Mouse (Mus musculus) hindbrain, embryonic 14.5 days (tissue): ENCODE results near the gene Fau. TPM values are rescaled to one million over a fixed set of nuclear protein-coding genes. Genes with fewer than 3 reads are reported as not detected.

Source experiments
- ATAC-seq: fragments of 200-750 bp; cut with Nextera tagmentation; 2 replicates; pipeline ENCODE4 v1.8.0; 2017; ENCODE audit warnings: moderate number of reproducible peaks, mild to moderate bottlenecking, moderate TSS enrichment, moderate library complexity; ENCODE audit not compliant: low FRiP score
- DNase-seq: peaks from one replicate; pipeline ENCODE4 v3.0.0-alpha.2; 2015; ENCODE audit warnings: low spot score
- H3K27ac ChIP-seq: fragments of 300-500 bp; sonication (generic); 2 replicates; pipeline ENCODE4 v1.5.1; 2014; ENCODE audit warnings: mild to moderate bottlenecking, moderate library complexity
- H3K27me3 ChIP-seq: fragments of 300-500 bp; sonication (generic); 2 replicates; pipeline ENCODE4 v1.6.1; 2014; ENCODE audit warnings: mild to moderate bottlenecking, low read length, mixed read lengths; ENCODE audit not compliant: control insufficient read depth, insufficient read depth
- H3K36me3 ChIP-seq: fragments of 300-500 bp; sonication (generic); replicated peaks from 2 replicates; pipeline ENCODE4 v1.6.1; 2014; ENCODE audit not compliant: control insufficient read depth, insufficient read depth
- H3K4me1 ChIP-seq: fragments of 300-500 bp; sonication (generic); replicated peaks from 2 replicates; pipeline ENCODE4 v1.6.1; 2014; ENCODE audit warnings: antibody characterized with exemption, low read length, mixed read lengths; ENCODE audit not compliant: control insufficient read depth, insufficient read depth
- H3K4me2 ChIP-seq: fragments of 300-500 bp; sonication (generic); replicated peaks from 2 replicates; pipeline ENCODE4 v1.6.1; 2014; ENCODE audit warnings: mild to moderate bottlenecking, moderate library complexity
- H3K4me3 ChIP-seq: fragments of 300-500 bp; sonication (generic); replicated peaks from 2 replicates; pipeline ENCODE4 v1.5.1; 2014; ENCODE audit warnings: mild to moderate bottlenecking, low read length
- H3K9ac ChIP-seq: fragments of 300-500 bp; sonication (generic); 2 replicates; pipeline ENCODE4 v1.6.1; 2014
- H3K9me3 ChIP-seq: fragments of 300-500 bp; sonication (generic); 2 replicates; pipeline ENCODE4 v1.6.1; 2016; ENCODE audit warnings: low read length; ENCODE audit not compliant: control insufficient read depth
- WGBS: fragments of 180-500 bp; shearing (Covaris S2); extraction: QIAGEN DNeasy Blood & Tissue Kit; methylation state at CpG from one replicate; pipeline ENCODE4 v1.1.7; 2014; 5-methylcytosine and 5-hydroxymethylcytosine counted together
- polyA plus RNA-seq: library from polyadenylated mRNA; unstranded; fragments of >200 nt; fragmentation: Nextera tagmentation; extraction: Ambion mirVana; gene quantifications from 2 replicates; pipeline ENCODE4 v1.2.1, GENCODE M21; 2014

Fau gene
- polyA plus RNA-seq, 1 experiment from 2014 or later = 672 TPM

GRCm38 (mm10) chr19:6054296-6054695, 3.3 kb upstream of the Fau start:
- peaks cover 17% of the 10 kb centered on the region for H3K4me1 ChIP-seq
- ATAC-seq (no peak), DNase-seq (no peak)
- H3K9me3 ChIP-seq = no peaks in the 10 kb centered on the region
- no peak overlapping the region for H3K4me3 ChIP-seq
- H3K27ac ChIP-seq = no peak overlapping the region
- H3K27me3 ChIP-seq = no peaks in the 10 kb centered on the region
- peaks cover 71% of the 10 kb centered on the region for H3K36me3 ChIP-seq
- H3K9ac ChIP-seq = no peak overlapping the region
- H3K4me2 ChIP-seq = no peak overlapping the region
- 89% methylated on average over 5 of the region's 5 CpGs for WGBS

DNA sequence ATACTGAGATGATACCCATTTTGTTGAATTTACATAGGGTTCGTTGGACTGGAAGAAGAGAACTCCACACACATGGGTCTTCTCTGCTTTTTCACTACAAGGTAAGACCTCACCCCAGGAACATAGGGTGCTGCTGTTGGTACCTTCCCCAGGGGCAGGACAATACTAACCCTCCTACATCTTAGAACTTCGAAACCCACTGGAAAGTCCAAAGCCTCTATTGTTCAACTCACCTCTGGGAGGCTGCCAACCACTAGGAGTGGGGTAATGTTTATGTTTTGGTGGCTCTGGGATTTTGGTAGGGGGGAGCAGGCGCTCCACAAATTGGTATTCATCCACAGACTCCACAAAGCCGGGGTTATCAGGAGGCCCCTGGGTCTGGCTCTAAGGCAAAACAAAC, 948 bp upstream of the Fau start:
- H3K36me3 ChIP-seq = peaks cover 57% of the 10 kb centered on the region

GRCm38 (mm10) chr19:6058513-6058912, 869 bp downstream of the Fau start:
- Histone ChIP-seq H3K4me2 (peak overlapping the region; percentile 85), H3K9me3 (no peaks in the 10 kb centered on the region), H3K27ac (peak overlapping the region; percentile 78), H3K4me3 (peak overlapping the region; percentile 52), H3K27me3 (no peaks in the 10 kb centered on the region), H3K4me1 (peaks cover 38% of the 10 kb centered on the region), H3K9ac (peak overlapping the region; percentile 85), H3K36me3 (peaks cover 38% of the 10 kb centered on the region)
- ATAC-seq (no peak), DNase-seq (no peak)
- 35% methylated on average over 5 of the region's 5 CpGs for WGBS

More for the DNA sequence above, 948 bp upstream of the Fau start:
- 58% methylated on average over 4 of the region's 4 CpGs for WGBS
- H3K9me3 ChIP-seq = no peaks in the 10 kb centered on the region
- H3K9ac ChIP-seq = peak overlapping the region; percentile 66
- no peak for DNase-seq
- peaks cover 23% of the 10 kb centered on the region for H3K4me1 ChIP-seq
- ATAC-seq = no peak
- no peak overlapping the region for H3K27ac ChIP-seq
- no peaks in the 10 kb centered on the region for H3K27me3 ChIP-seq
- H3K4me3 ChIP-seq = peak overlapping the region; percentile 52
- H3K4me2 ChIP-seq = peak overlapping the region; percentile 76

DNA sequence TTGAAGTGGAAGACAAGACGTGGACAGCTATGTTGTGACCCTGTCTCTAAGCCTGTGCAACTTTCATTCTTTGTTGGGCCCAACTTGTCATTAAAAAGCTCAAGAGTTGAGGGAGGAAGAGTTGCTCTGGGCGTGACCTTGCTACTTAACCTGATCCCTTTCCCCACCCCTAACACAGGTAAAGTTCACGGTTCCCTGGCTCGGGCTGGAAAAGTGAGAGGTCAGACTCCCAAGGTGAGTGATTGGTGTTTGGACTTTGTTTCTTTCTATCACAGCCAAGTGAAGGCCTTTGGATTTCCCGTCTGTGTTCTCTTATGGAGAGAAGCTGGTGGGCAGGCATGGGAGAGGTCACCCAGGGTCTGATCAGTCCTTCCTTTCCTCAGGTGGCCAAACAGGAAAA, 1.3 kb downstream of the Fau start:
- Histone ChIP-seq H3K36me3 (peaks cover 34% of the 10 kb centered on the region), H3K4me3 (peak overlapping the region; percentile 52), H3K4me2 (peak overlapping the region; percentile 85), H3K9me3 (no peaks in the 10 kb centered on the region), H3K27ac (no peak overlapping the region), H3K27me3 (no peaks in the 10 kb centered on the region), H3K4me1 (peaks cover 38% of the 10 kb centered on the region), H3K9ac (peak overlapping the region; percentile 85)
- ATAC-seq (no peak), DNase-seq (no peak)
- 89% methylated on average over 5 of the region's 5 CpGs for WGBS

GRCm38 (mm10) chr19:6061021-6061533, 3.4 kb downstream of the Fau start, which contains the start of gene Znhit2:
TSS of gene Znhit2 (plus strand) at chr19:6061192.
- peaks cover 39% of the 10 kb centered on the region for H3K4me1 ChIP-seq

DNA sequence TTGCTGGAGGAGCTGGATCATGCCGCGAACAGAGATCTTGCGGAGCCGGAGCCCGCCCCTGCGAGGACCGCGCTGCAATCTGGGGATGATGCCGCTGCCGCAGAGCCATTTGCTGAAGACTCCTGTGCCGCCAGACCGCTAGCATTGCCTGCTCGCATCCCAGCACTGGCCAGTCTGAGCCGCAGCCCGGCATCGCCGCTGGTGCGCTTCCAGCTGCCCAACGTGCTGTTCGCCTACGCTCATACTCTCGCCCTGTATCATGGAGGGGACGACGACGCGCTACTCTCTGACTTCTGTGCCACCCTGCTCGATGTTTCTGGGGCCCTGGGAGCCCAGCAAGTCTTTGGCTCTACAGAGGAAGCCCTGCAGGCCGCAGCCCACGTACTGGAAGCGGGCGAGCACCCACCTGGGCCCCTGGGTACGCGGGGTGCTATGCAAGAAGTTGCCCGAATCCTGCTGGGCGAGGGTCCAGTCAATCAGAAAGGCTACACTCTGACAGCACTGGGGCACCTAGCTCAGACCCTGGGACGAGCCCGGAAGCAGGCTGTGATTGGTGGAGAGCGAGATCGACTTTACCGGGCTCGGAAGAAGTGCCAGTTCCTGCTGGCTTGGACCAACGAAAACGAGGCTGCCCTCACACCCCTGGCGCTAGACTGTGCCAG, 4.1 kb downstream of the Fau start:
- peaks cover 15% of the 10 kb centered on the region for H3K36me3 ChIP-seq
- no peaks in the 10 kb centered on the region for H3K27me3 ChIP-seq
- peak overlapping the region; percentile 94 for H3K9ac ChIP-seq
- H3K27ac ChIP-seq = peak overlapping the region; percentile 92
- H3K4me1 ChIP-seq = peaks cover 39% of the 10 kb centered on the region
- peak overlapping the region; percentile 90 for H3K4me3 ChIP-seq
- 1% methylated on average over 44 of the region's 44 CpGs for WGBS
- no peak for DNase-seq
- H3K4me2 ChIP-seq = peak overlapping the region; percentile 100
- H3K9me3 ChIP-seq = no peaks in the 10 kb centered on the region
- no peak for ATAC-seq

More at GRCm38 (mm10) chr19:6061021-6061533, 3.4 kb downstream of the Fau start, which contains the start of gene Znhit2:
- peaks cover 15% of the 10 kb centered on the region for H3K36me3 ChIP-seq
- H3K27ac ChIP-seq = peak within 1 kb of the TSS; percentile 92
- WGBS = under 1% methylated on average over 58 of the region's 58 CpGs
- H3K9me3 ChIP-seq = no peaks in the 10 kb centered on the region
- H3K4me3 ChIP-seq = peak within 1 kb of the TSS; percentile 90
- no peaks in the 10 kb centered on the region for H3K27me3 ChIP-seq
- peak within 1 kb of the TSS; percentile 94 for H3K9ac ChIP-seq
- peak within 1 kb of the TSS; percentile 100 for H3K4me2 ChIP-seq
- DNase-seq (peak; percentile 94), ATAC-seq (peak; percentile 64)

GRCm38 (mm10) chr19:6062418-6062817, 4.8 kb downstream of the Fau start:
- H3K9me3 ChIP-seq = no peaks in the 10 kb centered on the region
- H3K9ac ChIP-seq = peak overlapping the region; percentile 94
- ATAC-seq = no peak
- no peaks in the 10 kb centered on the region for H3K27me3 ChIP-seq
- H3K4me1 ChIP-seq = peaks cover 36% of the 10 kb centered on the region
- H3K4me3 ChIP-seq = peak overlapping the region; percentile 90
- 0 out of 2 replicates have a peak overlapping the region, but pooled peaks have one; percentile 92 for H3K27ac ChIP-seq
- peaks cover 15% of the 10 kb centered on the region for H3K36me3 ChIP-seq
- DNase-seq = no peak
- H3K4me2 ChIP-seq = peak overlapping the region; percentile 100
- WGBS = 71% methylated on average over 5 of the region's 5 CpGs

DNA sequence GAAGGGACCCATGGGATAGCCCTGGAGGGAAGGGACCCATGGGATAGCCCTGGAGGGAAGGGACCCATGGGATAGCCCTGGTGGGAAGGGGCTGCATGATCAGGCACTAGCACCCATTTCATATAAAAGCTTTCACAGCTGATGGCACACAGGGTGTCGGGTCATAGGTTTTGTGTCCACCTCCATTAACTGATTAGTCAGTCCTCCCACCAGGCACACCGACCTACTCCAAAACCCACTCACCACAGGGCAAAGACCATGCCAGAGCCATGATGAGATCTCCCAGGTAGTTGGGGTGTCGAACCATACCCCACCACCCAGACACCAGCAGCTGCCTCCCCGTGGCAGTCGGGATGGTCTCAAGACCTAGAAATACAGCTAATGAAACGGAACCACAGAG, 5.4 kb downstream of the Fau start:
- no peak for ATAC-seq
- Histone ChIP-seq H3K9me3 (no peaks in the 10 kb centered on the region), H3K27me3 (no peaks in the 10 kb centered on the region), H3K4me3 (no peak overlapping the region), H3K27ac (no peak overlapping the region), H3K4me1 (peaks cover 40% of the 10 kb centered on the region), H3K4me2 (peak overlapping the region; percentile 100; the same call in 1 of the 2 replicates), H3K36me3 (peaks cover 15% of the 10 kb centered on the region), H3K9ac (no peak overlapping the region)
- WGBS = 91% methylated on average over 6 of the region's 6 CpGs
- DNase-seq = no peak

- peaks cover 32% of the 10 kb centered on the region for H3K4me1 ChIP-seq
Observed at GRCm38 (mm10) chr19:6066571-6066970, 8.9 kb downstream of the Fau start.

More at GRCm38 (mm10) chr19:6066571-6066970, 8.9 kb downstream of the Fau start:
- 35% methylated on average over 5 of the region's 5 CpGs for WGBS
- Histone ChIP-seq H3K27ac (peak overlapping the region; percentile 92), H3K27me3 (no peaks in the 10 kb centered on the region), H3K9ac (peak overlapping the region; percentile 83), H3K9me3 (no peaks in the 10 kb centered on the region), H3K36me3 (peaks cover 33% of the 10 kb centered on the region), H3K4me3 (peak overlapping the region; percentile 57), H3K4me2 (peak overlapping the region; percentile 95)
- DNase-seq (no peak), ATAC-seq (no peak)
